Mouse (Mus musculus) liver, embryonic 16.5 days (tissue): Measurements from ENCODE around the gene Hspb6. TPM values are rescaled to one million over a fixed set of nuclear protein-coding genes. Genes with fewer than 3 reads are reported as not detected.

ENCODE experiments used
- ATAC-seq: fragments of 200-750 bp; cut with Nextera tagmentation; 2 replicates; pipeline ENCODE4 v1.8.0; 2017; ENCODE audit warnings: low read depth, mild to moderate bottlenecking, moderate number of reproducible peaks, moderate library complexity
- H3K27ac ChIP-seq: fragments of 300-500 bp; sonication (generic); 2 replicates; pipeline ENCODE4 v1.5.1; 2014; ENCODE audit warnings: mild to moderate bottlenecking, low read length
- H3K27me3 ChIP-seq: fragments of 300-500 bp; sonication (generic); 2 replicates; pipeline ENCODE4 v1.6.1; 2014; ENCODE audit warnings: low read depth, low read length, mixed read lengths; ENCODE audit not compliant: control insufficient read depth, insufficient read depth
- H3K36me3 ChIP-seq: fragments of 300-500 bp; sonication (generic); 2 replicates; pipeline ENCODE4 v1.6.1; 2014; ENCODE audit warnings: mild to moderate bottlenecking; ENCODE audit not compliant: control insufficient read depth, insufficient read depth
- H3K4me1 ChIP-seq: fragments of 300-500 bp; sonication (generic); 2 replicates; pipeline ENCODE4 v1.6.1; 2014; ENCODE audit warnings: low read depth, low read length, mixed read lengths; ENCODE audit not compliant: control insufficient read depth
- H3K4me2 ChIP-seq: fragments of 300-500 bp; sonication (generic); 2 replicates; pipeline ENCODE4 v1.6.1; 2014; ENCODE audit warnings: low read depth, low read length, mixed read lengths
- H3K4me3 ChIP-seq: fragments of 300-500 bp; sonication (generic); 2 replicates; pipeline ENCODE4 v1.5.1; 2014; ENCODE audit warnings: low read depth, mild to moderate bottlenecking, low read length
- H3K9ac ChIP-seq: fragments of 300-500 bp; sonication (generic); 2 replicates; pipeline ENCODE4 v1.6.1; 2014; ENCODE audit warnings: low read depth, low read length
- H3K9me3 ChIP-seq: fragments of 300-500 bp; sonication (generic); replicated peaks from 2 replicates; pipeline ENCODE4 v1.6.1; 2016; ENCODE audit warnings: low read length; ENCODE audit not compliant: control insufficient read depth
- WGBS: fragments of 180-500 bp; shearing (Covaris S2); extraction: QIAGEN DNeasy Blood & Tissue Kit; methylation state at CpG from one replicate; pipeline ENCODE4 v1.1.7; 2014; ENCODE audit not compliant: insufficient replicate concordance; 5-methylcytosine and 5-hydroxymethylcytosine counted together
- polyA plus RNA-seq: library from polyadenylated mRNA; unstranded; fragments of >200 nt; fragmentation: Nextera tagmentation; extraction: Ambion mirVana; gene quantifications from 2 replicates; pipeline ENCODE4 v1.2.1, GENCODE M21; 2015

Hspb6 gene
- polyA plus RNA-seq, 1 experiment from 2014 or later = 6.9 TPM

GRCm38 (mm10) chr7:30525954-30526353 lies 26.0 kb upstream of the Hspb6 start:
- Histone ChIP-seq H3K4me3 (no peak overlapping the region), H3K36me3 (peaks cover 3% of the 10 kb centered on the region), H3K9me3 (no peaks in the 10 kb centered on the region), H3K9ac (no peak overlapping the region), H3K4me2 (no peak overlapping the region), H3K4me1 (no peaks in the 10 kb centered on the region), H3K27ac (no peak overlapping the region), H3K27me3 (no peaks in the 10 kb centered on the region)
- ATAC-seq = no peak
- WGBS = 53% methylated on average over 10 of the region's 10 CpGs

GRCm38 (mm10) chr7:30526399-30526798 lies 25.6 kb upstream of the Hspb6 start:
- 66% methylated on average over 17 of the region's 17 CpGs for WGBS
- ATAC-seq = no peak
- H3K4me2 ChIP-seq = no peak overlapping the region
- H3K27me3 ChIP-seq = no peaks in the 10 kb centered on the region
- H3K4me1 ChIP-seq = no peaks in the 10 kb centered on the region
- no peak overlapping the region for H3K9ac ChIP-seq
- peaks cover 4% of the 10 kb centered on the region for H3K36me3 ChIP-seq
- no peak overlapping the region for H3K27ac ChIP-seq
- no peak overlapping the region for H3K4me3 ChIP-seq
- no peaks in the 10 kb centered on the region for H3K9me3 ChIP-seq

- no peaks in the 10 kb centered on the region for H3K27me3 ChIP-seq
- peaks cover 7% of the 10 kb centered on the region for H3K36me3 ChIP-seq
- H3K9ac ChIP-seq = no peak overlapping the region
- no peaks in the 10 kb centered on the region for H3K4me1 ChIP-seq
- no peak overlapping the region for H3K4me2 ChIP-seq
- no peak overlapping the region for H3K4me3 ChIP-seq
- H3K27ac ChIP-seq = no peak overlapping the region
- 74% methylated on average over 14 of the region's 14 CpGs for WGBS
- ATAC-seq = no peak
- no peaks in the 10 kb centered on the region for H3K9me3 ChIP-seq
Observed at GRCm38 (mm10) chr7:30526981-30527380, 25.0 kb upstream of the Hspb6 start.

- 70% methylated on average over 9 of the region's 9 CpGs for WGBS
- peaks cover 7% of the 10 kb centered on the region for H3K36me3 ChIP-seq
- no peaks in the 10 kb centered on the region for H3K27me3 ChIP-seq
Observed at GRCm38 (mm10) chr7:30531291-30531815, 20.6 kb upstream of the Hspb6 start.

GRCm38 (mm10) chr7:30532931-30533330 lies 19.0 kb upstream of the Hspb6 start:
- Histone ChIP-seq H3K36me3 (peaks cover 6% of the 10 kb centered on the region), H3K4me3 (no peak overlapping the region), H3K9me3 (no peaks in the 10 kb centered on the region), H3K27me3 (no peaks in the 10 kb centered on the region), H3K4me1 (peaks cover 17% of the 10 kb centered on the region), H3K27ac (no peak overlapping the region), H3K4me2 (no peak overlapping the region), H3K9ac (no peak overlapping the region)
- 74% methylated on average over 8 of the region's 8 CpGs for WGBS
- ATAC-seq = no peak

More at GRCm38 (mm10) chr7:30531291-30531815, 20.6 kb upstream of the Hspb6 start:
- no peak overlapping the region for H3K4me2 ChIP-seq
- H3K4me1 ChIP-seq = peaks cover 17% of the 10 kb centered on the region
- no peak overlapping the region for H3K4me3 ChIP-seq
- no peaks in the 10 kb centered on the region for H3K9me3 ChIP-seq
- no peak for ATAC-seq
- H3K27ac ChIP-seq = no peak overlapping the region
- no peak overlapping the region for H3K9ac ChIP-seq

- Histone ChIP-seq H3K4me3 (peak overlapping the region; percentile 79), H3K27me3 (no peaks in the 10 kb centered on the region), H3K4me2 (peak overlapping the region; percentile 99), H3K36me3 (peaks cover 4% of the 10 kb centered on the region), H3K9ac (peak overlapping the region; percentile 79), H3K4me1 (peaks cover 17% of the 10 kb centered on the region), H3K27ac (no peak overlapping the region; the same call in 1 of the 2 replicates), H3K9me3 (no peaks in the 10 kb centered on the region)
- ATAC-seq = no peak
- 15% methylated on average over 26 of the region's 26 CpGs for WGBS
Observed at GRCm38 (mm10) chr7:30533941-30534632, 17.9 kb upstream of the Hspb6 start.

GRCm38 (mm10) chr7:30534633-30535577 lies 17.1 kb upstream of the Hspb6 start, which contains the start of gene Arhgap33:
Gene Arhgap33 (minus strand): TSS chr7:30535060.
- Histone ChIP-seq H3K4me1 (peaks cover 17% of the 10 kb centered on the region), H3K27me3 (no peaks in the 10 kb centered on the region), H3K36me3 (peaks cover 4% of the 10 kb centered on the region), H3K4me3 (peak within 1 kb of the TSS; percentile 79), H3K9ac (peak within 1 kb of the TSS; percentile 79), H3K27ac (peak within 1 kb of the TSS; percentile 84), H3K9me3 (no peaks in the 10 kb centered on the region), H3K4me2 (peak within 1 kb of the TSS; percentile 99)
- ATAC-seq = peak; percentile 97
- under 1% methylated on average over 57 of the region's 84 CpGs for WGBS

- Histone ChIP-seq H3K9me3 (no peaks in the 10 kb centered on the region), H3K4me2 (no peak overlapping the region), H3K27me3 (no peaks in the 10 kb centered on the region), H3K27ac (no peak overlapping the region), H3K9ac (no peak overlapping the region), H3K4me1 (peaks cover 7% of the 10 kb centered on the region), H3K4me3 (no peak overlapping the region), H3K36me3 (no peaks in the 10 kb centered on the region)
- ATAC-seq = no peak
- 82% methylated on average over 7 of the region's 7 CpGs for WGBS
Observed at GRCm38 (mm10) chr7:30540572-30540971, 11.4 kb upstream of the Hspb6 start.
